Comparison of ENCODE assay signal across 14 mouse cellular contexts in the genomic region with DNA sequence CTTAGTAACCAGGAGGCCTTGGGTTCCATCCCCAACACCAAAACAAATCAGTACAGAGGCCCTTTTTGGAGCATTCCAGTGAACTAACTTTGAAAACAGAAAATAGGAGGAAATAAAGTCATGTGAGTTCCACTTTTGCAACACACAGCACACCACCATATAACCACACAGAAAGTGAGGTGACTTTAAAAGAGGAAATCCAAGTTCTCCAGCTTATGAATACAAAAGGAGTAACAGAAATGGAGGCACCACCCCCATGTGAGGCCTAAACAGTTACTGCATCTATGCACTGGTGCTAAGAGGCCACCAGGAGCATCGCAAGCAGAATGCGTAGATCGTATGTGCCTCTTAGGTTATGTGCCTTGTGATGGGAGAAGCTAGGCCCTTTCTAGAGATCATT.
"Had no signal": no experiment of that assay in that cellular context is flagged by ENCODE, and none has a peak within 500 bp of the region (broad histone marks: within the 10 kb centered on the region; RNA-seq: fewer than 3 reads in every experiment).

No protein-coding gene starts in this region.

- H3K36me3 ChIP-seq: limb, embryonic 10.5 days; liver, embryonic 13.5 days; lung, embryonic 15.5 days; midbrain, embryonic 12.5 days; neural tube, embryonic 15.5 days had no signal

- H3K9ac ChIP-seq: liver, embryonic 13.5 days; liver, postnatal 0 days; lung, embryonic 15.5 days; midbrain, embryonic 12.5 days; neural tube, embryonic 15.5 days had no signal

- H3K27ac ChIP-seq: kidney, postnatal 0 days; left cerebral cortex, adult 2 months; limb, embryonic 10.5 days; liver, embryonic 13.5 days; lung, embryonic 15.5 days; midbrain, embryonic 12.5 days; neural tube, embryonic 15.5 days had no signal

- H3K4me3 ChIP-seq: left cerebral cortex, adult 2 months; limb, embryonic 10.5 days; liver, embryonic 13.5 days; lung, embryonic 15.5 days; midbrain, embryonic 12.5 days; myocyte; neural tube, embryonic 15.5 days had no signal

- H3K27me3 ChIP-seq: liver, embryonic 13.5 days; lung, embryonic 15.5 days; neural tube, embryonic 15.5 days had no signal

- ATAC-seq: liver, postnatal 0 days; midbrain, embryonic 16.5 days had no signal

- H3K4me1 ChIP-seq: limb, embryonic 10.5 days; liver, embryonic 13.5 days; lung, embryonic 15.5 days; midbrain, embryonic 12.5 days had no signal

- DNase-seq: kidney, adult 11 months; kidney, adult 9 months; kidney, postnatal 36 days; liver, embryonic 13.5 days; liver, postnatal 0 days; thymus, postnatal 4 days had no signal
